Mouse (Mus musculus): ENCODE results near the gene Srcap. TPM values are rescaled to one million over a fixed set of nuclear protein-coding genes. Genes with fewer than 3 reads are reported as not detected.
"Not testable (repeated sequence)": the region's sequence is repeated elsewhere in the genome, so short reads cannot be mapped to it uniquely, and the experiment has no call there.

The Srcap gene
- 100 to 1,000 TPM; 102 to 114 TPM for total RNA-seq (2021)

- peak; percentile 93 to 94 for DNase-seq
Measured at GRCm38 (mm10) chr7:127511808-127512230, at the start of gene Srcap. TSS of gene Srcap (plus strand) at chr7:127511983.

- no peak for DNase-seq
Measured at GRCm38 (mm10) chr7:127465191-127465590, 46.6 kb upstream of the Srcap start.

- not testable (repeated sequence) for DNase-seq
Measured at GRCm38 (mm10) chr7:127465670-127466069, 46.1 kb upstream of the Srcap start.

GRCm38 (mm10) chr7:127466606-127467005, 45.2 kb upstream of the Srcap start:
- no peak for DNase-seq

GRCm38 (mm10) chr7:127470011-127470715, 41.6 kb upstream of the Srcap start:
- no peak for DNase-seq

GRCm38 (mm10) chr7:127470743-127471645, 40.8 kb upstream of the Srcap start:
- peak; percentile 90 to 92 for DNase-seq

GRCm38 (mm10) chr7:127471646-127472010, 40.2 kb upstream of the Srcap start:
- DNase-seq, result no peak

- no peak for DNase-seq
Measured at GRCm38 (mm10) chr7:127472060-127472459, 39.7 kb upstream of the Srcap start.

- DNase-seq, result no peak
Measured at GRCm38 (mm10) chr7:127473705-127474104, 38.1 kb upstream of the Srcap start.

GRCm38 (mm10) chr7:127474378-127475070, 37.3 kb upstream of the Srcap start:
- no peak for DNase-seq

- DNase-seq, result no peak
Measured at GRCm38 (mm10) chr7:127475186-127475740, 36.5 kb upstream of the Srcap start.

GRCm38 (mm10) chr7:127476336-127476735, 35.4 kb upstream of the Srcap start:
- DNase-seq, result no peak

- DNase-seq, result no peak
Measured at GRCm38 (mm10) chr7:127476855-127477254, 34.9 kb upstream of the Srcap start.

GRCm38 (mm10) chr7:127477687-127478634, 33.8 kb upstream of the Srcap start:
- peak; percentile 98 for DNase-seq

GRCm38 (mm10) chr7:127478635-127479317, 33.0 kb upstream of the Srcap start, which contains the start of gene Fbrs:
TSS of gene Fbrs (plus strand) at chr7:127479199.
- DNase-seq, result peak; percentile 92 to 95

- DNase-seq, result peak in 1 of 2 experiments; percentile 33
Measured at GRCm38 (mm10) chr7:127479318-127480225, 32.2 kb upstream of the Srcap start.

- DNase-seq, result no peak
Measured at GRCm38 (mm10) chr7:127480321-127480720, 31.5 kb upstream of the Srcap start.

- DNase-seq, result no peak
Measured at GRCm38 (mm10) chr7:127485416-127485815, 26.4 kb upstream of the Srcap start.

- not testable (repeated sequence) for DNase-seq
Measured at GRCm38 (mm10) chr7:127488364-127488763, 23.4 kb upstream of the Srcap start.

All from layer of hippocampus, postnatal 36 days (tissue).